Mouse (Mus musculus): ENCODE data around the gene Cox6a1. TPM values are rescaled to one million over a fixed set of nuclear protein-coding genes. Genes with fewer than 3 reads are reported as not detected.
"Not testable (repeated sequence)": the region's sequence is repeated elsewhere in the genome, so short reads cannot be mapped to it uniquely, and the experiment has no call there.

Gene Cox6a1
- polyA plus RNA-seq, 1 experiment: 3,102 TPM

DNA sequence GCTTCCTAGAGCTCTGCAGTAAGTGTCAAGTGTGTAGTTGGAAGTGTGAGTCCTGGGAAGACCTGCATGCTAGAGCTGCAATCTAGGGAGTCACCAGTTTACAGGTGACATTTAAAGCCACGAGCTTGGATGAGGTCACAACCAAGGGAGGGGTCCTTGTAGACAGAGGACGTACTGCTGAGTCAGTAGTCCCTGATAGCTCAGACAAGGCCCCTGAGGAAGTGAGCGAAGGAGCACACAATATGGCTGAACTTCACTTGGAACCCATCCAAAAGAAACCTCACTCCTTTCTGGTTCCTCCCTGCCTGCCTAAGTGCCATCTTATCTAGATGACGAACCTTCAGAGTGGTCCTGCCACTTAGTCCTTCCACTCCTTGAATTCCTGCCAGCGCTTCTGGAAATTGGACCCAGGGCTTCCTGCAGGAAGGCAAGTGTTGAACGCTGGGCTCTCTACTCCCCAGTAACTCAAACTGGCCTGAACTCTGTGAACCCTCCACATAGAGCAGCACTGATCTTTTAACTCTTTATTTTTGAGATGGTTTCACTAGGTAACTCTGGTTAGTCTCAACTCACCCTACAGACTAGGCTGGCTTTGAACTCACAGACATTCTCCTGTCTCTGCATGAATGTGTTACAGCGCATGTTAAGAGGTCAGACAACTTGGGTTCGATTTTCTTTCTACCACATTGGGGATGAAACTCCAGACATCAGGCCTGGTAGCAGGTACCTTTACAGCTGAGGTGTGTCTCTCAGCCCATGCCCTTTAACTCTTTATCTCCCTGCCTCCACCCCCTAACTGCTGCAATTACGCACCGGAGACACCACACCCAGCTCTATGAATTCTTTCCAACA lies 35.7 kb downstream of the Cox6a1 start:
- 31% methylated on average over 10 of the region's 10 CpGs for WGBS
- DNase-seq (ENCODE audit: low read depth, low spot score): no peak

GRCm38 (mm10) chr5:115312354-115312753 lies 36.4 kb downstream of the Cox6a1 start:
- 43% methylated on average over 4 of the region's 4 CpGs for WGBS
- no peak for DNase-seq (ENCODE audit: low read depth, low spot score)

DNA sequence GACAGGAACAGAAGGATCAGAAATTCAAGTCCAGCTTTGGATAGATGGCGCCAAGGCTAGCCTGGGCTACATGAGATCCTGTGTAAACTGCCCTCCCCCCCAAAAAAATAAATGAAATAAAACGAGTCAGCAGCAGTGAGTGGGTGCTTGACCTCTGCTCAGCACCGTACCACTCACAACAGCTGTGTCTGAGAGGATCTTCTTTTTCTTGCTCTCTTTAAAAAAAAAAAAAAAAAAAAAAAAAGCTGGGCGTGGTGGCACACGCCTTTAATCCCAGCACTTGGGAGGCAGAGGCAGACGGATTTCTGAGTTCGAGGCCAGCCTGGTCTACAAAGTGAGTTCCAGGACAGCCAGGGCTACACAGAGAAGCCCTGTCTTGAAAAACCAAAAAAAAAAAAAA lies 46.6 kb downstream of the Cox6a1 start:
- not testable (repeated sequence) for DNase-seq (ENCODE audit: low read depth, low spot score)
- 75% methylated on average over 4 of the region's 7 CpGs for WGBS

- 16% methylated on average over 13 of the region's 13 CpGs for WGBS
- no peak for DNase-seq (ENCODE audit: low read depth, low spot score)
Observed at GRCm38 (mm10) chr5:115301615-115302014, 47.2 kb downstream of the Cox6a1 start.

DNA sequence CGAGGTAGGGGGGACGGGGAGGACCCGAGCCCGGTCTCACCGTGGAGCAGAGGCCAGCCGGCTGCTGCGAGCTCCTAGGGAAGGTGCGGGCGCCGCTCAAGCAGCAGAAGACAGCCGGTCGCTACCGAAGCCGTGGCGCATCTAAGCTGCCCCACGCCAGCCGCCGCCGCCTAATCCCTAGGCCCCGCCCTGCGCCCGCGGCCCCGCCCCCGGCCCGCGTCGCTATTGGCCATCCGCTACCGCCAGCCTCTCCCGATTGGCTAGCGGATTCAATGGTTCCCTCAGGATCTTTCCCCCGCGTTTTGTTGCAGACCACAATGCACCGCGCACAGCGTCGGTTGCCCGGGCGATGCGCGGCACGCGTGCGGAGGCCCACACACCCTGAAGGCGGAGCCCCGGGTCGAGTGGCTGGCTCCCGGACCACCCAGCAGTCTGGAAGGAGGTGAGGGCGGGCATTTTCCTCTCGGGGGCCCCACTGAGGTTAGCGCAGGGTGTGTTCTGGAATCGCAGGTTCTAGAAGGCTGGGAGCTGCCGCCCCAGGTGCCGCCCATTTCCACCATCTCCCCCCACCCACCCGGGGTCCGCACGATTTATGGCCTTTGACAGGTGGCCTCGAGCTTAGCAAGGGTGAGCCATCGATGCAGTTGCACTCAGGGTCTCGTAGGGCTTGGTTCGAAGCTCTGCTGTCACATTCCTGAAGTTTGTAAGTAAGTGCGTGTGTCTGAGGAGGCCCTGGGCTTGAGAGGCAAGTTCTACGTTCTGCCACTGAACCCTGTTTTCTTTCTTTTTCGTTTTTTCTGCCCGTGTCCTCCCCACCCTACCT lies 47.8 kb downstream of the Cox6a1 start, which contains the start of gene Dynll1:
Gene Dynll1 (minus strand): TSS at position 208 of the 823 bp plus-strand sequence.
- WGBS: under 1% methylated on average over 66 of the region's 66 CpGs
- peak; percentile 81 for DNase-seq (ENCODE audit: low read depth, low spot score)

- DNase-seq (ENCODE audit: low read depth, low spot score): no peak
- 1% methylated on average over 46 of the region's 46 CpGs for WGBS
Observed at GRCm38 (mm10) chr5:115300035-115300744, 48.6 kb downstream of the Cox6a1 start.

DNA sequence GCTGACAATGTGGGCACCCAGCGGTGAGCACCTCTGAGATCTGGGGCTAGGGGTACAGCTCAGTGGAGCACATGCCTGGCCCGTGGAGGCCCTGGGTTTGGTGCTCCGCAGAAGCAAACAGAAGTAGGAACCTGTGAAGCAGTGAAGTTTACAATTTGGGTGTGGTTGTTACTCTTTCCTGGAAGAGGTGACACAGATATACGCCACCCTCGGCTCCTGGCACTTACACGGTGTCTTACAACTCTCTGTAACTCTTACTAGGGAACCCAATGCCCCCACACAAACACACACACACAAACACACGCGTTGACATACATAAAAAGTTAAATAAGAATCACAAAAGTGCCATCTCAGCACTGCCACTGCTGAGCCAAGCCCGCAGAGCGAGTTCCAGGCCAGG lies 52.4 kb downstream of the Cox6a1 start:
- DNase-seq (ENCODE audit: low read depth, low spot score): peak; percentile 58
- WGBS: 27% methylated on average over 10 of the region's 10 CpGs

Other genes with a start within 250 kb of the Cox6a1 start
- gene Acads, start 229.6 kb downstream of the Cox6a1 start, polyA plus RNA-seq (2012; rRNA removed): 114 and 119 TPM in 2 replicates
- gene Unc119b, start 214.0 kb downstream of the Cox6a1 start, polyA plus RNA-seq (2012; rRNA removed): 33.6 and 35.6 TPM in 2 replicates
- gene Mlec, start 190.8 kb downstream of the Cox6a1 start, polyA plus RNA-seq (2012; rRNA removed): 131 and 153 TPM in 2 replicates
- 1.1 and 1.4 TPM in 2 replicates for gene Cabp1, start 154.6 kb downstream of the Cox6a1 start, polyA plus RNA-seq (2012; rRNA removed)
- gene Pop5, start 113.1 kb downstream of the Cox6a1 start, polyA plus RNA-seq (2012; rRNA removed): 68.2 and 68.5 TPM in 2 replicates
- 111 and 116 TPM in 2 replicates for gene Rnf10, start 76.1 kb downstream of the Cox6a1 start, polyA plus RNA-seq (2012; rRNA removed)
- gene Coq5, start 69.3 kb downstream of the Cox6a1 start, polyA plus RNA-seq (2012; rRNA removed): 16.0 and 17.1 TPM in 2 replicates
- gene Dynll1, start 48.0 kb downstream of the Cox6a1 start, polyA plus RNA-seq (2012; rRNA removed): 147 and 222 TPM in 2 replicates
- gene Srsf9, start 21.8 kb downstream of the Cox6a1 start, polyA plus RNA-seq (2012; rRNA removed): 28.5 and 31.3 TPM in 2 replicates
- gene Gatc, start 7.8 kb downstream of the Cox6a1 start, polyA plus RNA-seq (2012; rRNA removed): 8.3 and 9.4 TPM in 2 replicates
- gene Triap1, start 7.8 kb downstream of the Cox6a1 start, polyA plus RNA-seq (2012; rRNA removed): 22.4 and 22.9 TPM in 2 replicates
- gene Msi1, start 80.6 kb upstream of the Cox6a1 start, polyA plus RNA-seq (2012; rRNA removed): 8.7 and 9.9 TPM in 2 replicates
- 1.2 and 7.7 TPM in 2 replicates for gene Pla2g1b, start 117.3 kb upstream of the Cox6a1 start, polyA plus RNA-seq (2012; rRNA removed)
- gene Sirt4, start 135.7 kb upstream of the Cox6a1 start, polyA plus RNA-seq (2012; rRNA removed): 17.3 and 24.2 TPM in 2 replicates
- 76.8 and 135 TPM in 2 replicates for gene Pxn, start 157.7 kb upstream of the Cox6a1 start, polyA plus RNA-seq (2012; rRNA removed)
- gene Rplp0, start 210.5 kb upstream of the Cox6a1 start, polyA plus RNA-seq (2012; rRNA removed): 2,416 and 2,431 TPM in 2 replicates
- gene Gcn1l1, start 216.3 kb upstream of the Cox6a1 start, polyA plus RNA-seq (2012; rRNA removed): 26.0 and 34.9 TPM in 2 replicates

All from large intestine, adult 2 months (tissue).